Mouse (Mus musculus): Measurements from ENCODE around the gene Scarb1.
"Not testable (repeated sequence)": the region's sequence is repeated elsewhere in the genome, so short reads cannot be mapped to it uniquely, and the experiment has no call there.

Scarb1 gene

DNA sequence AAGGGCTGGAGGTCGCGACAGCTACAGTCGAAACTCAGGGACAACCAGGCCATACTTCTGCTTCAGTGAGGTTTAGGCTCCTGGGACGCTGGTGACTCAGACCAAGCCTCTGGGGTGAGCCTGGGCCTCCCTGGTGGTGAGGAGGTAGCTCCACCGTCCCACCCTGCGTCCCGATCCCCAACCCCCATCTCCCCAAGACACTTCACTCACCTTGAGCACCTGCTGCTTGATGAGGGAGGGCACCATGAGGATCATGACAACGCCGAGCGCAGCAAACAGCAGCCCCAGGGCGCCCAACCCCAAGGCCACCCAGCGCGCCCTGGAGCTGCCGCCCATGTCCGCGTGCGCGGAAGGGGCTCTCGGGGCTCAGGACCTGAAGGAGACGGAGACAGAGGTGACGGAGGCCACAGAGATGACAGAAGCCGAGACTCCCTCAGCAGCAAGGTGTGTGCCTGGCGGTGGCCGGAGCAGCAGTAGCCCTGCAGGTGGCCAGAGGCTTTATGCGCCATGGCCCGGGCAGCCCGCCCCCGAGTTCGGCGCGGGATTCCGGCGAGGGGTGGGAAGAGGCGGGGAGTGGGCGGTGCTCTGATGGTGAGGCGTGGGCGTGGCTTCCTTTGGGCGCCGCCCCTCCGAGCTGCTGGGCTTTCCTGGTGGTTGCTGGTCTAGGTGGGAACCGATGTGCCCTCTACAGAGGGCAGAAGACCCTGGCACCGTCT lies at the start of gene Scarb1:
TSS of gene Scarb1 (minus strand) at position 548 of the 716 bp plus-strand sequence.
- peak; percentile 85 to 87 for DNase-seq (ENCODE audit: low spot score in 2 of 2)

DNA sequence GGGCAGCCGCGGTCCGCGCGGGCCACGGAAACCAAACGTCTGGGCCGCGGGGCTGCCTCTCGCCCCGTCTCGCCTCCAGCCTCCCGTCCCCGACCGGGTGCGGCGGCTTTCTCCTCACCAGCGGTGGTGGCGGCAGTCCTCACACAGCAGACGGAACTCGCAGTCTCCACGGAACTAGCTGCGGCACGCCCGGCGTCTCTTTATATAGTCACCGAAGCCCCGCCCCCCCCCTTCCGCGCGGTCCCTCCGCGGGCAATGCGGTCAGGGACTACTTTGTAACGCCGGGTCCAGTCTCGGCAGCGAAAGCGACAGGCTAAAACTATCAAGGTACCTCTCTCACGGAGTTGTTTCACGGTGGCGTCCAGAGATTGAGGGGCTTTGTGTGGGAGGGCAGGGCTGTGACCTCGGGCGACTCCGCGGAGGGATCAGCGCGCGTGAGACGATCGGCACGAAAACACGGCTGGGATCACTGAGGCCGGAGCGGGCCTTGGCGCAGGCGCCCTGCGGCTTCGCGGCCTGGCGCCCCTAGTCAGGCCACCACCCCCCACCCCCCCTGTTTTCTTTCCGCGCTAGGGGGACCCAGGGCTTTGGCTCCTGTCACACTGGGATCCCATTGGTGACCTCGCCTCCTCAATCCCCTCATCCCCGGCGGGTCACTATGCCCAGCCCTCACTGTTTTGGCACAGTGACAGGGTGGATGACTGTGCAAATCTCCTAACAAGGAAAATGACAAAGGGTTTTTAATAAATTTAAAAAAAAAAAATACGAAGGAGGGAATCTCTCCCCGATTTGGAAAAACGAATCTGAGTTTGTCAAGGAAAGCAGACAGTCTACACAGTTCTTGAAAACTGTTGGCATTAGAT lies 48.9 kb upstream of the Scarb1 start, which contains the start of gene Ubc:
TSS of gene Ubc (minus strand) at position 624 of the 863 bp plus-strand sequence.
- peak; percentile 75 to 85 for DNase-seq (ENCODE audit: low spot score in 2 of 2)

DNA sequence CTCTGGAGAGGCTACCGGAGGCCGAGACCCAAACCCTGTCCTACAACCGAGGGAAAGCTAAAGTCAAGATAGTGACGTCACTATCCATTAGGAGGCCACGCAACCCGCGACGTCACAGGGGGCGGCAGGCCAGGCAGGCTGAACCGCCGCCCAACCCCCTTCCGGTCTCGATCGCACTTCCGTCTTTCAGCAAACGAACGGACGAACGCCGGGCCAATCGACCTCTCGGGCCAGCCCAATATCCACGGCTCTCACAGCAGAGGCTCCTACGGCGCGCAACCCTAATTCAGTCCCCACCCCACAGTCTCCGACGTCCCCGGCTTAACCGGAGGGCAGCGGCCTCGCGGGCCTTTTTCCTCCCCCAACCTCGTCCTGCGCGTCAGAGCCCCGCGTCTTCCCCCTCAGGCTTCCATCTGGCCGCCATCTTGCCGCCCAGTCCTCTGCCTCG lies 48.3 kb upstream of the Scarb1 start, which contains the start of gene Gm10382:
TSS of gene Gm10382 (plus strand) at position 192 of the 448 bp plus-strand sequence.
- peak; percentile 74 to 86 for DNase-seq (ENCODE audit: low spot score in 2 of 2)

DNA sequence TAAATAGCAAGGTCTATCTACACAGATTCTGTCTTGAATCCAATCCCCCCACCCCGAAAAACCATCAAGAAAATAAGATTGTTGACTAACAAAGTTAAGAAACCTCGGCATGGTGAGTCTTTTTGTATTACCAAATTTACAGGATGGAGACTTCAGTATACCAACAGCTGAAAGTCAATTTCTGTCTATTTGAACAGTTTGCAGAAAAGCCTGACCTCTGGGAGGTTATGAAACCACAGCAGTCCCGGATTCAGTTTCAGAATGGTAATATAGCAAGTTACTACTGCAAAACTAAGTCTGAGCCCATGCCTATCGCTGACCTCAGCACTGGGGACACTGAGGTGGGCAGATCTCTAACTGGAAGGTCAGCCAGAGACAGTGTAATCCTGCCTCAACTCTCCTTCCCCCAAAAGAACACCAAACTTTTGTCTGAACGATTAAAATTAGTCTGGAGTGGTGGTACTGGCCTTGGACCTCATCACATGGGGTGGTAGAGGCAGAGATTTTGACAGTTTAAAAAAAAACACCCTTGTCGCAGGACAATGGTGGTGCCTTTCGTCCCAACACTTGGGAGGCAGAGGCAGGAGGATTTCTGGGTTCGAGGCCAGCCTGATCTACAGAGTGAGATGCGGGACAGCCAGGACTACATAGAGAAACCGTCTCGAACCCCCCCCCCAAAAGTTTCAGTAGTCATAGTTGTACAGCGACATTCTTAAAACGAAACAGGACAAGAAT lies 47.6 kb upstream of the Scarb1 start:
- no peak for DNase-seq (ENCODE audit: low spot score in 2 of 2)

DNA sequence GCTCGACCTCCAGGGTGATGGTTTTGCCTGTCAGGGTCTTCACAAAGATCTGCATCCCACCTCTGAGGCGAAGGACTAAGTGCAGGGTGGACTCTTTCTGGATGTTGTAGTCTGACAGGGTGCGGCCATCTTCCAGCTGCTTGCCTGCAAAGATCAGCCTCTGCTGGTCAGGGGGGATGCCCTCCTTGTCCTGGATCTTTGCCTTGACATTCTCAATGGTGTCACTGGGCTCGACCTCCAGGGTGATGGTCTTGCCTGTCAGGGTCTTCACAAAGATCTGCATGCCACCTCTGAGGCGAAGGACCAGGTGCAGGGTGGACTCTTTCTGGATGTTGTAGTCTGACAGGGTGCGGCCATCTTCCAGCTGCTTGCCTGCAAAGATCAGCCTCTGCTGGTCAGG lies 46.4 kb upstream of the Scarb1 start:
- DNase-seq (ENCODE audit: low spot score in 2 of 2): not testable (repeated sequence)

DNA sequence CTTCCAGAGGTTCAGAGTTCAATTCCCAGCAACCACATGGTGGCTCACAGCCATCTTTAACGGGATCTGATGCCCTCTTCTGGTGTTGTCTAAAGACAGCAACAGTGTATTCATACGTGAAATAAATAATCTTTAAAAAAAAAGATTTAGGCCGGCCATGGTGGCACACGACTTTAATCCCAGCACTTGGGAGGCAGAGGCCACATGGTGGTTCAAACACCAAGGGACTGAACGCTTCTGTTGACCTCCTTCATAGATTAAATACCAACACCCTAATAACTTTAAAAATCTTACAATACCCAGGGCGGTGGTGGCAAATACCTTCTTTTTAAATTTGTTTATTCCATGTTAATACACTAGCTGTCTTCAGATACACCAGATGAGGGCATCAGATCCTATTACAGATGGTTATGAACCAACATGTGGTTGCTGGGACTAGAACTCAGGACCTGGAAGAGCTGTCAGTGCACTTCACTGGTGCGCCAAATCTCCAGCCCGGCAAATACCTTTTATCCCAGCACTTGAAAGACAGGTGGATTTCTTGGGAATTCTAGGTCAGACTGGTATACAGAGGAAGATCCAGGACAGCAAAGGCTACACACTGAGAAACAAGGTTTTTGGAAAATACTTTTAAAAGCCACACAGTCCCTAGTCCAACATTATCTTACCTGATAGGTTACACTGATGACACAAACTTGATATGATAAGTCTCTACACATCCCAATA lies 44.5 kb upstream of the Scarb1 start:
- DNase-seq (ENCODE audit: low spot score in 2 of 2): no peak

DNA sequence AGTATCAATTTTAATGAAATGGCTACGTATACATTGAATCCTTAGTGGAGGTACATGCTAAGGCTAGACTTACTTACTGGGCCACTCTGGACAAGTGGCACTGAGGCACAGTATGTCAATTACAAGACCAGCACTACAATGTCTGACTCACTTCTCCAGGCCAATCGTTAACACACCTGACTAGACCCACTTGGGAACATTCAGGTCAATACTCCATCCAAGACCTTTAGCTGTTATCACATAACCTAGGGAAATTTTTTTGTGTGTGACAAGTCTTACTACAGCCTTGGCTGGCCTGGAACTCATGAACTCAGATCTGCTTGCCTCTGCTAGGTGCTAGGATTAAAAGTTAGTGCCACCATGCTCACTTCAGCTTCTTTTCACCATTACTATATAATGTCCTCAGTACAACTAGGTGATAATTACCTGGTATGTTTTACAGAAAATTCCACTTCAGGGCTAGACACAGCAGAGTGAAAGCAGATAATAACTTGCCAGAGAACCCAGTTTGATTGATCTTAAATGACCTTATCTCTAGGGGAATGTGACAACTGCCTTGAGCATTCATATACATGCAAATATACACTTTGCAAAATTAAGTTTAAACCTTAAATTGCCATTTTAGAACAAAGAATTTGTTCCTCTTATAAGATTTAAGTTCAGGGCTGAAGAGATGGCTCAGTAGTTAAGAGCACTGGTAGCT lies 43.8 kb upstream of the Scarb1 start:
- no peak for DNase-seq (ENCODE audit: low spot score in 2 of 2)

DNA sequence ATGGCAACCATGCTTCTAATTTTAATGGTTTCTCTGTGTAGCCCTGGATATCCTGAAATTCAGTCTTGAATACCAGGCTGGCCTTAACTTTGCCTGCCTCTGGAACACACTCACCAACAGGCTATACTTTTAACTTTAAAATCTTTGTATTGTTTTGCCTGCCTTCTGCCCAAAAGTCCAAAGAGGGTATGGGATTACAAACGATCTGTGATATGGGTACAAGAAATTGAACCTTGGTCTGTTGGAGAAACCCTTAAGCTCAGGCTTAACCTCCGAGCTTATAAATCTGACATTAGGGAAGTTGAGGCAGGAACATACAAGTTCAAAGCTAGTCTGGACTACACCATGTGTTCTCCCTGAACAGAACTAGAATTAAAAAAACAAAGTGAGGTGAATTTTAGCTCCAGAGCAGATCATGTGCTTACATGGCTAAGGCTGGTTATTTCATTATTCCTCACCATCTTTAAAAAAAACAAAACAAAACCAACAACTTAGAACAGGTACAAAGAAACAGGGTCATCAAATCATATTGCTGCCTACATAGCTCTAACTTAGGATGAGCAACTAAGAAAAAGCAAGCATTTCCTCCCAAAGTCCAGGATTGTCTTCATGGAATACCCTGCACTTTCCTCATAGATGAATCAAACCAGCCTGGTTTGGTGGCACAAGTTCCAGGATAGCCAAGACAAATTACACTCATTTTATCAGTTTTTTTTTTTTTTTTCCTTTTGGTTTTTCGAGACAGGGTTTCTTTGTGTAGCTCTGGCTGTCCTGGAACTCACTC lies 42.9 kb upstream of the Scarb1 start:
- no peak for DNase-seq (ENCODE audit: low spot score in 2 of 2)

DNA sequence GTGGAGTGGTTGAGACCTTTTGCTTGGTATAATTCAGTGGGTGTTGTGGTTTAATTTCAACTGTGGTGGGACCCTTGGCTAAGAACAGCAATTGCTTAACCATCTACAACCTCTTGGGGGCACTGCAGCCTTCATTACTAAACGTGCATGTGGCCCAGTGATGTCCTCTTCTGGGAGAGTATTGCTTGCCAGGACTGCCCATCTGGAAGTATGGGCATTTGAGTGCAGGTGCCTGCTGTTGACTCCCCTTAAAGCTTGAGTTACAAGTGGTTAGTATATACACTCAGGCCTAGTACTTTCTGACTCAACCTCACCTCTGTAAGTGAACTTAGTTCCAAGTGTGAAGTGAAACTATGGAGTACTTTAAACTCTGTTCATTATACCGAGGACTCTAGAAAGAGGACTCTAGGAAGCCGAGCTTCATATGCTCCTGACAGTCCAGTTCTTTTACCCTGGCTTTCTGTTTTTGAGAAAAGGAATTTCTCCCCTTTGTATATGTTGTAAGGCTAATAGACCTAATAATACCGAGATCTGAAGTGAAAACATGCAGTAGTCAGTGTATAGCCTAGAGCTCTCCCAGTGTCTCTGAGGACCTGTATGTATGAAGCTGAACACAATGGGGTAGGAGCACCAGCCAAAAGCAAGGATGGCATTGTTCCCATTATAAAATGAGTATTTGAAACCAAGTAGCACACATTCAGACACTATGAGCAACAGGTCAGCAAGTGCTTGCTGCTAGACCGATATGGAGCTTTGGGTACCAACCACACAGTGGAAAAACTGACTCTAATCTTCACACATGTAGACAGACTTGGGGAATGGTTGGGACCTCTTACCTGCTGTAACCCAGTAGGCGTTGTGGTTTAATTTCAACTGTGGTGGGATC lies 42.0 kb upstream of the Scarb1 start:
- peak in 1 of 2 experiments; percentile 34 for DNase-seq (ENCODE audit: low spot score in 2 of 2)

DNA sequence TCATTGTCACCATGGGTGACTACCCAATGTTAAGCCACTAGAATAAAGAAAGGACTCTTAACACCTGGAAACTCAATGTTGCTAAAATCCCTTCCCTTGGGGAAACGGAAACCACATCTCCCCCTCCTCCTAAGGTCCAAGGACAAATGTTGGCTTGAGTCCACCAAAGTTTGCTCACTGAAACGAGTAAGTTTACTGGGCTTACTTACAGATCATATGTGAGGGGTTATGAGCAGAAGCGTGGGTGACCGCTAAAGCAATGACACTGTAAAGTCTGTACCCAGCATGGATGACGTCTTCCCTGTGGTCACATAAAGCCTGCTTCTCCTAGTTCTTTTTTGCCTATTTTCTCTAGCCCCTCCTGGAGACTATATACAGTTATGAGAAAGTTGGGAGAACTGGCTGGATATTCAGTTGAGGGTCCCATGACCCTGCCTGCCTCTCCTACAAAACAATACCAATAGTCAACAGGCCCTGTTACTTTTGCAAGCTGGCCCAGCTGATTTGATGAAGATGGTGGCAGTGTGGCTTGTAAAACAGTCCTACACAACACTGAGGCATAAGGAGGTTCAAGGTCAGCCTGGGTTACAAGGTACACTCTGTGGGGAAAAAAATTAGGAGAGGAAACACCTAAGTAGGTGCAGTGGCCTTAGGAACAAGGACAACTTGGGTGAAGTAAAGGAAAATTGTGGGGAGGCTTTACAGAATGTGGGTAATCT lies 41.2 kb upstream of the Scarb1 start:
- DNase-seq (ENCODE audit: low spot score in 2 of 2): no peak

DNA sequence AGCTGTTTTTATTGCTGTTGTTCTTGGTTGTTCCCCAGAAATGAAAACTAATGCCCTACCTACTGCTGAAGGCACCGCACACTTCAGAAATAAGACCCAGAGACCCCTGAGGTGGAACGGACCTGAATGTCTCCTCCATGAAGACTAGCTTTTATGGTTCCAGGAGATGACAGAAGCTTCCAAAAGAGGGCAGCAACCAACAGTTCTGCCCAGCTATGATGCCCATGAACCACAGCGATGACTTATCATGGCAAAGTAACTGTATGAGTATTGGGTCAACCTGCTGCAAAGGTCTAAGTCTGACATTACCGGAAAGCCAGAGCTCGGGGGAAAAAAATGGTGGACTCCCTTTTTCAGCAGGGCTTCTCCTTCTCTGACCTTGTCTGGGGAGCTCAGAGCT lies 38.0 kb upstream of the Scarb1 start:
- no peak for DNase-seq (ENCODE audit: low spot score in 2 of 2)

DNA sequence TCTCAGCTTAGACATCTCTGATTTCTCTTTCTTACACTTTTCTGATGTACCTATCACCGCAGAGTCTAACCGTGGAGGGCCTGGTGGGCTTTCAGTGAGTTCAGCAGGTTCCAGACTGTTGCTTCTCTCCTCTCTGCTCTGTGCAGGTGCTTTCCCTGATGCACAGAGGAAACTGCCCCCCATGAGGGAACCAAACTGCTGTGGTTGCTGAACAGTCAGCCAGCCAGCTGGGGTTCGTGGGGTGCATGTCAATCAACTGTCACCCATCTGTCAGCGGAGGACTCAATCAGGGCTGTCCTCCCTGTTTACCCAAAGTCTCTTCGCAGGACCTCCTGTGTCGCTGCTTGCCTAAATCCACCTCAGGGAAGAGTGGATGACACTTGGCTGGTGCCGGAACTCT lies 36.3 kb upstream of the Scarb1 start:
- no peak for DNase-seq (ENCODE audit: low spot score in 2 of 2)

DNA sequence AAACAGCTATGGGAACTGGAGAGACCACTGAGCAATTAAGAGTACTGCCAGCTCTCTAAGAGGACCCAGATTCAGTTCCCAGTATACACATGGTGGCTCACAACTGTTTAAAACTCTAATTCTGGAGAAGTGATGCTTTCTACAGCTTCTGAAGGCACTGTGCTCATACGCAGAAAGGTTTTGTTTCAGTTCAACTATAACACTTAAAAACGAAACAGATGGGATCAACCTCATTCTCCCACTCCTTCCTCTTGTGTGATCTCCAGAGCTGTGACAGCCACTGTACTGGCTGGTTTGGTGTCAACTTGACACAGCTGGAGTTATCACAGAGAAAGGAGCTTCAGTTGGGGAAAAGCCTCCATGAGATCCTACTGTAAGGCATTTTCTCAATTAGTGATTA lies 35.0 kb upstream of the Scarb1 start:
- no peak for DNase-seq (ENCODE audit: low spot score in 2 of 2)

DNA sequence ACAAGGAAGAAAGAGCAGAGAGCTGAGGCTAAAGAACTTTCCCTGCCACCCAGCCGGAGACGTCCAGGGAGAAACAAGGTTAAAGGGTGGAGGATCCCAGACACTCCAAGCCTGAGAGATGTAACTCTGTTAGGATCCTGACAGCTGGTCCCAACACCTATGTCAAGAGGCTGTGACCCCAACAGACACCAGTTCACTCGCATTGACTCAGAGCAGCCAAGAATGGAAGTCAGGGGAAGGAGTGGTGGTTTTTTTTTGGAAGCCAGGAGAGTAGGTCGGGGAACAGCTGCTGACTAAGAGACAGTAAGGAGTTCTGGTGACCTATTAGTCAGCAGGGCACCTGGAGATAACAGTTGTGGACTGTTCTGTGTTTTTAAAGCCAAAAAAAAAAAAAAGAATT lies 31.1 kb upstream of the Scarb1 start:
- DNase-seq (ENCODE audit: low spot score in 2 of 2): no peak

DNA sequence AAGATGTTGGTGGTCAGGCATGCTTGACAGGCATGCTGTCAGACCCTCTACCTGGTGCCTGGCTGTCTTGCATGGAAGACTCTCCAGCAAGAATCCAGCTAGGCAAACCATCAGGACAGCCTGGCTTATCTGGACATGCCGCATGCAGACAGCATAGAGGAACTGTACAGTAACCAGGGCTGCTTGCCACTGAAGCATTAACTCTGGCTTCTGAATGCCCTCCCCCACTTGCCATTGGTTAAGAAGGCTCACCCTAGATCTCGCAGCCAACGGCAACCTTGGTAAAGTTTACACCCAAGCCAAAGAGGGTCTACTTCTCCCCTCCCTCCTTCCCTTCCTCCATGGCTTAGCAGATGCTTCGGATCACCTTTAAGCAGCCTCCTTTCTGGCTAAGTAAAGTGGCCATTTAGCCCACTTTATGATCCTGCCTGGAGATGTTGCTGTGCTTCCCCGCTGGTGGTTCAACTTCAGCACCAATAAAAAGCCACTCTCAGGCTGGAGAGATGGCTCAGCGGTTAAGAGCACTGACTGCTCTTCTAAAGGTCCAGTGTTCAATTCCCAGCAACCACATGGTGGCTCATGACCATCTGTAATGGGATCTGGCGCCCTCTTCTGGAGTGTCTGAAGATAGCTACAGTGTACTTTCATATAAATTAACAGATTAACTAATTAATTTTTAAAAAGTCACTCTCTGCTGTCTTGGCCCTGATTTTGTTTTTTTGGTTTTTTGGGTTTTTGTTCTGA lies 30.2 kb upstream of the Scarb1 start:
- no peak for DNase-seq (ENCODE audit: low spot score in 2 of 2)

DNA sequence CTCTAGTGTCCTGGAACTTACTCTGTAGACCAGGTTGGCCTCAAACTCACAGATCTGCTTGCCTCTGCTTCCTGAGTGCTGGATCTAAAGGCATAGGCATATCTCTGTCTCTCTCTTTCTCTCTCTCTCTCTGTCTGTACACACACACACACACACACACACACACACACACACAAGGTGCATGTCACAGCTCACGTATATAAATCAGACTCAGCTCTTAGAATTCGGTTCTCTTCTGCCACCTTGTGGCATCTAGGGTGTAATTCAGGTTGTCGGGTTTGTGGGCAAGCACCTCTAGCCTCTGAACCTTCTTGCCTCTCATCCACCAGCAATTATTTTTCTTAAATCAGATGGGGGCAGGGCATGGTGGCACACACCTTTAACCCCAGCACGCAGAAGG lies 27.7 kb upstream of the Scarb1 start:
- DNase-seq (ENCODE audit: low spot score in 2 of 2): peak in 1 of 2 experiments; percentile 65

DNA sequence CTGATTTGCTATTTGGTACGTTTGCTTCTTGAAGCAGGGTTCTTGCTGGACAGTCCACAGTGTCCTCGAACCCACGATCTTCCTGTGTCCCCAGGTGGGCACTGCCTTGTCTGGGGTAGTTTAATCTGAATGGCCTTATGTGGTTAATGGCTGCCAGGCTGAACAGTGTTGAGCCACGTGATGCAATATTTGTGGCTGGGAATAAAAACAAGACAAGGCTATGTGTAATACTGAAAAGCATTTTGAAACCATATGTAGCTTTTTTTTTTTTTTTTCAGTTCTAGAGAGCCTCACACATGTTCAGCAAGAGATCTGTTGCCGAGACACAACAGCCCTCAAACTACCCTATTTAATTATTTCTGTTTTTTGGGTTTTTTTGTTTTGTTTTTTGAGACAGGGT lies 27.3 kb upstream of the Scarb1 start:
- no peak for DNase-seq (ENCODE audit: low spot score in 2 of 2)
